Mouse (Mus musculus) left cerebral cortex, adult 8-10 months (tissue): ENCODE measurements around the gene Nphs1. TPM values are rescaled to one million over a fixed set of nuclear protein-coding genes. Genes with fewer than 3 reads are reported as not detected.
A peak's percentile ranks its signal among the peaks of the same experiment; 100 is the strongest.

Experiments
- DNase-seq, 2 experiments: peaks; one replicate each; pipeline ENCODE4 v3.0.0; 2022; ENCODE audit warnings: low spot score in 2 of 2
- total RNA-seq, 4 experiments: library from RNA; stranded (reverse); gene quantifications; 2 replicates each; pipeline ENCODE4 v1.2.4; 2022

The Nphs1 gene
- under 1 TPM; 0.68 to 0.82 (median 0.75) TPM for total RNA-seq

- peak in 1 of 2 experiments; percentile 73 for DNase-seq
These were observed at the start of gene Nphs1, which contains the start of gene Kirrel2 for GRCm38 (mm10) chr7:30457629-30458330. TSS of gene Nphs1 (plus strand) at chr7:30458315. TSS of gene Kirrel2 (minus strand) at chr7:30457690.

- DNase-seq: no peak
These were observed 49.5 kb upstream of the Nphs1 start for GRCm38 (mm10) chr7:30408639-30409038.

- DNase-seq: no peak
These were observed 48.3 kb upstream of the Nphs1 start for GRCm38 (mm10) chr7:30409789-30410188.

- DNase-seq: no peak
These were observed 47.1 kb upstream of the Nphs1 start for GRCm38 (mm10) chr7:30411023-30411422.

GRCm38 (mm10) chr7:30412735-30413147 lies 45.4 kb upstream of the Nphs1 start:
- no peak for DNase-seq

- no peak for DNase-seq
These were observed 44.5 kb upstream of the Nphs1 start, which contains the start of gene Tyrobp for GRCm38 (mm10) chr7:30413596-30413995. TSS of gene Tyrobp (plus strand) at chr7:30413760.

- no peak for DNase-seq
These were observed 40.3 kb upstream of the Nphs1 start for GRCm38 (mm10) chr7:30417856-30418255.

- DNase-seq: no peak
These were observed 38.3 kb upstream of the Nphs1 start, which contains the start of gene Hcst for GRCm38 (mm10) chr7:30419561-30420499. TSS of gene Hcst (minus strand) at chr7:30419854.

- DNase-seq: no peak
These were observed 37.4 kb upstream of the Nphs1 start for GRCm38 (mm10) chr7:30420673-30421072.

GRCm38 (mm10) chr7:30421175-30421889 lies 36.8 kb upstream of the Nphs1 start, which contains the start of gene Nfkbid:
TSS of gene Nfkbid (plus strand) at chr7:30421732.
- DNase-seq: no peak

GRCm38 (mm10) chr7:30421890-30422435 lies 36.2 kb upstream of the Nphs1 start:
- peak; percentile 87 to 92 for DNase-seq

GRCm38 (mm10) chr7:30422560-30422959 lies 35.6 kb upstream of the Nphs1 start:
- no peak for DNase-seq

GRCm38 (mm10) chr7:30423071-30423641 lies 35.0 kb upstream of the Nphs1 start:
- peak; percentile 52 to 63 for DNase-seq

- DNase-seq: no peak
These were observed 28.8 kb upstream of the Nphs1 start for GRCm38 (mm10) chr7:30429327-30429726.

- DNase-seq: no peak
These were observed 27.9 kb upstream of the Nphs1 start for GRCm38 (mm10) chr7:30430191-30430590.

GRCm38 (mm10) chr7:30431793-30432192 lies 26.3 kb upstream of the Nphs1 start:
- peak; percentile 61 to 91 for DNase-seq

- DNase-seq: no peak
These were observed 23.9 kb upstream of the Nphs1 start for GRCm38 (mm10) chr7:30434238-30434637.

- DNase-seq: no peak
These were observed 23.4 kb upstream of the Nphs1 start for GRCm38 (mm10) chr7:30434701-30435100.

GRCm38 (mm10) chr7:30435156-30435555 lies 23.0 kb upstream of the Nphs1 start:
- no peak for DNase-seq

GRCm38 (mm10) chr7:30436879-30437278 lies 21.2 kb upstream of the Nphs1 start:
- no peak for DNase-seq

- no peak for DNase-seq
These were observed 18.4 kb upstream of the Nphs1 start for GRCm38 (mm10) chr7:30439734-30440133.
